Mouse (Mus musculus): ENCODE data around the gene Uts2. TPM values are rescaled to one million over a fixed set of nuclear protein-coding genes. Genes with fewer than 3 reads are reported as not detected.

Gene Uts2
- polyA plus RNA-seq, 1 experiment: not detected

DNA sequence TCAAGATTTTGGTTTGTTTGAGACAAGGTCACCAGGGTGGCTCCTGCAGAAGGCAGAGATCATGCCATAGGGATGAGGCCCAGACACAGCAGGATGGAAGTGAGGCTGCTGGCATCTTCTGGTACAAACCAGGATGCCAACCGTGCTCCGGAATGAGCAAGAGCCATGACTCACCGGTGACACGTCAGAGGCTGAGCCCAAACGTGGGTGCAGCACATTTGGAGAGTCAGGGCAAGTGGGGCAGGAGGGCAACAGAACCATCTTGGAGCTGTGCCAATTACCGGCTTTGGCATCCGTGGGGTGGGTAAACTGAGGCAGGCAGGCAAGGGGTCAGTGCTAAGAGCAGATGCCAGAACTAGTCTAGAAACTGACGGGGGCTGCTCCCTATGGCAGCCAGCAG lies 23.6 kb upstream of the Uts2 start:
- H3K27me3 ChIP-seq (ENCODE audit: control insufficient read depth, insufficient read depth, insufficient read length): no peaks in the 10 kb centered on the region
- no peaks in the 10 kb centered on the region for H3K36me3 ChIP-seq (ENCODE audit: control insufficient read depth, insufficient read depth)
- H3ac ChIP-seq (ENCODE audit: control insufficient read depth, insufficient read length): no peak overlapping the region
- H3K79me2 ChIP-seq (ENCODE audit: control insufficient read depth, insufficient read depth): no peaks in the 10 kb centered on the region
- no peak overlapping the region for H3K4me3 ChIP-seq
- peak in 1 of 3 experiments; percentile 46 for TF ChIP-seq MYOD1 (IDR thresholded peaks at IDR 0.05; ENCODE audit: control insufficient read depth in 1 of 3, insufficient read length in 2 of 3, low read depth in 2 of 3)
- TF ChIP-seq TCF3 (IDR thresholded peaks at IDR 0.05; ENCODE audit: insufficient read length, low read depth): no peak
- H3K4me2 ChIP-seq (ENCODE audit: low read depth): peak overlapping the region; percentile 63

DNA sequence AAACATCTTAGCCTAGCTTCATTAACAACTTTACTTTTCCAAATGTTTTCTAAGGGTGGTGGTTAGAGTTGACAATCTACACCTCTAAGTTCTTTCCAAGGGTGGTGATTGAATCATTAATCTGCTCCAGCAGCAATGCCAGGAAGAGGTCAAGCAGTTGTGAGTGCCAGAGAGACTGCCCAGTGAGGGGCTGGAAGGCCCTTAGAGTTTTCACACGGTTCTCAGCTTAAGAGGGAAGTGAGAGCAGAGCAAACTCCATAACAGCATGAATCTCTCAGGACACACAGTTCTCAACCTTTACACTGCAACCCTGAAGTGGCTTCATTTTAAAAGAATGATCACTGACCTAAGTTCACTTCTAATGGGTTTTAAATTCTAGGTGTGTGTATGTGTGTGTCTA lies 21.8 kb upstream of the Uts2 start:
- Histone ChIP-seq H3K79me2 (ENCODE audit: control insufficient read depth, insufficient read depth) (no peaks in the 10 kb centered on the region), H3K27me3 (ENCODE audit: control insufficient read depth, insufficient read depth, insufficient read length) (no peaks in the 10 kb centered on the region), H3K4me2 (ENCODE audit: low read depth) (no peak overlapping the region), H3K4me3 (no peak overlapping the region), H3ac (ENCODE audit: control insufficient read depth, insufficient read length) (no peak overlapping the region), H3K36me3 (ENCODE audit: control insufficient read depth, insufficient read depth) (no peaks in the 10 kb centered on the region)
- TF ChIP-seq E2F4 (IDR thresholded peaks at IDR 0.05; ENCODE audit: insufficient read depth) (no peak), MYOD1 (IDR thresholded peaks at IDR 0.05; ENCODE audit: control insufficient read depth in 1 of 3, insufficient read length in 2 of 3, low read depth in 2 of 3) (no peak), USF1 (IDR thresholded peaks at IDR 0.05; ENCODE audit: low read depth) (no peak), TCF3 (IDR thresholded peaks at IDR 0.05; ENCODE audit: insufficient read length, low read depth) (no peak), MYOG (IDR thresholded peaks at IDR 0.05; ENCODE audit: control insufficient read depth in 1 of 3, insufficient read depth in 1 of 3, insufficient read length in 2 of 3, low read depth in 2 of 3) (no peak), POLR2A (IDR thresholded peaks at IDR 0.05; ENCODE audit: insufficient read length, low read depth) (no peak), MAX (IDR thresholded peaks at IDR 0.05; ENCODE audit: low read depth) (no peak), REST (IDR thresholded peaks at IDR 0.05; ENCODE audit: insufficient read depth, insufficient read length) (no peak), POLR2AphosphoS2 (IDR thresholded peaks at IDR 0.05; ENCODE audit: insufficient read length, low read depth) (no peak), CEBPB (IDR thresholded peaks at IDR 0.05; ENCODE audit: insufficient read depth, poor library complexity, severe bottlenecking) (no peak), SRF (IDR thresholded peaks at IDR 0.05; ENCODE audit: control insufficient read depth, insufficient read length, low read depth) (no peak), TCF12 (IDR thresholded peaks at IDR 0.05; ENCODE audit: insufficient read depth, poor library complexity, severe bottlenecking) (no peak)

DNA sequence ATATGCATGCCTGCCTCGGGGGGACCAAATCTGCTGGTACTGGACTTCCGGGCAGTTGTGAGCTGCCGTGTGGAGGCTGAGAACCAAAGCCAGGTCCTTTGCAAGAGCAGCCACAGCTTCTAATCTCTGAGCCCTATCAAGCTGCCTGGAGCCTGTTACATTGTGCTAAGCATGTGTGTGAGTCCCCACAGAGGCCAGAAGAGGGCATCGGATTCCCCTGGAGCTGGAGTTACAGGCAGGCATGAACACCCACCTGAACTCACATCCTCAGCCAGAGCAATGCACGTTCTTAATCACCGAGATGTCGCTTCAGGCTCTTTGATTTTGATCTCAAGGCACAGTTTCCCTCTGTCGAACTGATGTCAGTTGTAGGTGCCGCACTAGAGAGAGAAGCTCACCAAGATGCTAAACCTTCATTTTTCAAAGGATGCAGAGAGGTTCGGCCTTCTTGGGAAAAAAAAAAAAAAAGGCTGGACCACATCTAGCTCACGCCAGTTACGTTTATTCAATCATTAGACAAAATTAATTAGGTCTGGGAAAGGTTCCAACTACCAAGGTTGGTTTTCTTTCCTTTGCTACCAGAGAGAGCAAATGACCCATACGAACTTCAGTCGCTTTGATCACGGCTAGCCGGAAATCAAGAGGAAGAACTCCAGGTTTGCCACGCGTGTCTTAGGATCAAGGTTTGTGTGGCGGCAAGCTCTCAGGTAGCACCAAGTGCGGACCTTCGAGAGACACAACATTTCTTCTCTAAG lies 18.6 kb upstream of the Uts2 start:
- Histone ChIP-seq H3K4me3 (no peak overlapping the region), H3ac (ENCODE audit: control insufficient read depth, insufficient read length) (no peak overlapping the region), H3K36me3 (ENCODE audit: control insufficient read depth, insufficient read depth) (no peaks in the 10 kb centered on the region), H3K4me2 (ENCODE audit: low read depth) (no peak overlapping the region), H3K79me2 (ENCODE audit: control insufficient read depth, insufficient read depth) (no peaks in the 10 kb centered on the region), H3K27me3 (ENCODE audit: control insufficient read depth, insufficient read depth, insufficient read length) (no peaks in the 10 kb centered on the region)
- TF ChIP-seq MYOD1 (IDR thresholded peaks at IDR 0.05; ENCODE audit: control insufficient read depth in 1 of 3, insufficient read length in 2 of 3, low read depth in 2 of 3) (no peak), TCF3 (IDR thresholded peaks at IDR 0.05; ENCODE audit: insufficient read length, low read depth) (no peak), USF1 (IDR thresholded peaks at IDR 0.05; ENCODE audit: low read depth) (no peak), MAX (IDR thresholded peaks at IDR 0.05; ENCODE audit: low read depth) (no peak), POLR2AphosphoS2 (IDR thresholded peaks at IDR 0.05; ENCODE audit: insufficient read length, low read depth) (no peak), REST (IDR thresholded peaks at IDR 0.05; ENCODE audit: insufficient read depth, insufficient read length) (no peak), POLR2A (IDR thresholded peaks at IDR 0.05; ENCODE audit: insufficient read length, low read depth) (no peak), TCF12 (IDR thresholded peaks at IDR 0.05; ENCODE audit: insufficient read depth, poor library complexity, severe bottlenecking) (no peak), MYOG (IDR thresholded peaks at IDR 0.05; ENCODE audit: control insufficient read depth in 1 of 3, insufficient read depth in 1 of 3, insufficient read length in 2 of 3, low read depth in 2 of 3) (no peak), CEBPB (IDR thresholded peaks at IDR 0.05; ENCODE audit: insufficient read depth, poor library complexity, severe bottlenecking) (no peak), E2F4 (IDR thresholded peaks at IDR 0.05; ENCODE audit: insufficient read depth) (no peak), SRF (IDR thresholded peaks at IDR 0.05; ENCODE audit: control insufficient read depth, insufficient read length, low read depth) (no peak)

DNA sequence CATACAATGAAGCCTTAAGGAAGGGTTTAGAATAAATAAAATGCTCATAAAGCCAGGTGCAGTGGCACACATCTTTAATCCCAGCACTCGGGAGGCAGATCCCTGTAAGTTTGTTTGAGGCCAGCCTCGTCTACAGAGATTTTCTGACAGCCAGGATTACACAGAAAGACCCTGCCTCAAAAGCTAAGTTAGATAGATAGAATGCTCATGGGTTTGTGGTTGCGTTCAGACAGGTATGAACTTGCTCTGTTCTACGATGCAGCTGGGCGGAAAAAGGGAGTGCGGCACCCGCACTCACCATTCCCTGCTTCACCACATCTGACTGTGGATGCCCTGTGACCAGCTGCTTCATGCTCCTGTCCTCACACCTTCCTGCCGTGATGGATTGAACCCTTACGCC lies 17.4 kb upstream of the Uts2 start:
- TF ChIP-seq E2F4 (IDR thresholded peaks at IDR 0.05; ENCODE audit: insufficient read depth) (no peak), MYOG (IDR thresholded peaks at IDR 0.05; ENCODE audit: control insufficient read depth in 1 of 3, insufficient read depth in 1 of 3, insufficient read length in 2 of 3, low read depth in 2 of 3) (no peak), TCF3 (IDR thresholded peaks at IDR 0.05; ENCODE audit: insufficient read length, low read depth) (no peak), SRF (IDR thresholded peaks at IDR 0.05; ENCODE audit: control insufficient read depth, insufficient read length, low read depth) (no peak), POLR2A (IDR thresholded peaks at IDR 0.05; ENCODE audit: insufficient read length, low read depth) (no peak), REST (IDR thresholded peaks at IDR 0.05; ENCODE audit: insufficient read depth, insufficient read length) (no peak), POLR2AphosphoS2 (IDR thresholded peaks at IDR 0.05; ENCODE audit: insufficient read length, low read depth) (no peak), MYOD1 (IDR thresholded peaks at IDR 0.05; ENCODE audit: control insufficient read depth in 1 of 3, insufficient read length in 2 of 3, low read depth in 2 of 3) (no peak), MAX (IDR thresholded peaks at IDR 0.05; ENCODE audit: low read depth) (no peak), USF1 (IDR thresholded peaks at IDR 0.05; ENCODE audit: low read depth) (no peak), TCF12 (IDR thresholded peaks at IDR 0.05; ENCODE audit: insufficient read depth, poor library complexity, severe bottlenecking) (no peak), CEBPB (IDR thresholded peaks at IDR 0.05; ENCODE audit: insufficient read depth, poor library complexity, severe bottlenecking) (no peak)
- Histone ChIP-seq H3K36me3 (ENCODE audit: control insufficient read depth, insufficient read depth) (no peaks in the 10 kb centered on the region), H3K4me3 (no peak overlapping the region), H3K4me2 (ENCODE audit: low read depth) (no peak overlapping the region), H3K27me3 (ENCODE audit: control insufficient read depth, insufficient read depth, insufficient read length) (no peaks in the 10 kb centered on the region), H3K79me2 (ENCODE audit: control insufficient read depth, insufficient read depth) (no peaks in the 10 kb centered on the region), H3ac (ENCODE audit: control insufficient read depth, insufficient read length) (no peak overlapping the region)

All from myocyte (in vitro differentiated cells).